Mouse (Mus musculus) ovary, postnatal 14 days (tissue): ENCODE results near the gene Slc26a1.

Source experiments
- DNase-seq: peaks from one replicate; pipeline ENCODE4 v3.0.0; 2022; ENCODE audit warnings: low spot score

Slc26a1 gene

GRCm38 (mm10) chr5:108691152-108691551, 15.8 kb upstream of the Slc26a1 start:
- no peak for DNase-seq

- no peak for DNase-seq
These were observed 13.7 kb upstream of the Slc26a1 start for GRCm38 (mm10) chr5:108689091-108689490.

GRCm38 (mm10) chr5:108680871-108681270, 5.5 kb upstream of the Slc26a1 start:
- DNase-seq = no peak

- no peak for DNase-seq
These were observed 4.5 kb upstream of the Slc26a1 start for GRCm38 (mm10) chr5:108679909-108680308.

- DNase-seq = no peak
These were observed 3.0 kb upstream of the Slc26a1 start for GRCm38 (mm10) chr5:108678296-108678854.

- no peak for DNase-seq
These were observed 2.4 kb upstream of the Slc26a1 start for GRCm38 (mm10) chr5:108677605-108678295.

GRCm38 (mm10) chr5:108676772-108677498, 1.6 kb upstream of the Slc26a1 start:
- DNase-seq = no peak

- no peak for DNase-seq
These were observed 745 bp downstream of the Slc26a1 start for GRCm38 (mm10) chr5:108674624-108675023.

GRCm38 (mm10) chr5:108671757-108672156, 3.6 kb downstream of the Slc26a1 start:
- DNase-seq = no peak

- no peak for DNase-seq
These were observed 4.6 kb downstream of the Slc26a1 start for GRCm38 (mm10) chr5:108670785-108671184.

GRCm38 (mm10) chr5:108669986-108670385, 5.4 kb downstream of the Slc26a1 start:
- DNase-seq = no peak

- DNase-seq = peak; percentile 69
These were observed 6.1 kb downstream of the Slc26a1 start, which contains the start of gene Dgkq for GRCm38 (mm10) chr5:108668977-108669936. Gene Dgkq, minus strand, starts transcription at chr5:108669672.

GRCm38 (mm10) chr5:108668387-108668932, 6.9 kb downstream of the Slc26a1 start:
- DNase-seq = no peak

GRCm38 (mm10) chr5:108667370-108667769, 8.0 kb downstream of the Slc26a1 start:
- DNase-seq = no peak

- no peak for DNase-seq
These were observed 10.3 kb downstream of the Slc26a1 start for GRCm38 (mm10) chr5:108665066-108665465.

- DNase-seq = no peak
These were observed 12.6 kb downstream of the Slc26a1 start for GRCm38 (mm10) chr5:108662772-108663171.

GRCm38 (mm10) chr5:108660632-108661268, 14.6 kb downstream of the Slc26a1 start:
- DNase-seq = peak; percentile 84

GRCm38 (mm10) chr5:108659698-108660631, 15.4 kb downstream of the Slc26a1 start, which contains the start of gene Idua:
Gene Idua, plus strand, starts transcription at chr5:108660331.
- no peak for DNase-seq

- no peak for DNase-seq
These were observed 16.8 kb downstream of the Slc26a1 start for GRCm38 (mm10) chr5:108658611-108659010.

GRCm38 (mm10) chr5:108657406-108657805, 18.0 kb downstream of the Slc26a1 start:
- no peak for DNase-seq
